Mouse (Mus musculus) thymus, adult 2 months (tissue): Measurements from ENCODE around the gene Fars2.

Experiments
- CTCF ChIP-seq: fragments of 200-500 bp; IDR thresholded peaks from 2 replicates; pipeline ENCODE4 v1.5.1; 2012; ENCODE audit warnings: mild to moderate bottlenecking, control low read depth, low read length, moderate library complexity, borderline replicate concordance; ENCODE audit not compliant: control insufficient read depth, poor library complexity, insufficient read depth; ENCODE audit errors: extremely low read depth
- POLR2A ChIP-seq: fragments of 200-500 bp; IDR thresholded peaks from 2 replicates; pipeline ENCODE4 v1.6.1; 2012; ENCODE audit warnings: mild to moderate bottlenecking, low read length, control low read depth, moderate library complexity; ENCODE audit not compliant: control insufficient read depth, poor library complexity, insufficient read depth; ENCODE audit errors: extremely low read depth

DNA sequence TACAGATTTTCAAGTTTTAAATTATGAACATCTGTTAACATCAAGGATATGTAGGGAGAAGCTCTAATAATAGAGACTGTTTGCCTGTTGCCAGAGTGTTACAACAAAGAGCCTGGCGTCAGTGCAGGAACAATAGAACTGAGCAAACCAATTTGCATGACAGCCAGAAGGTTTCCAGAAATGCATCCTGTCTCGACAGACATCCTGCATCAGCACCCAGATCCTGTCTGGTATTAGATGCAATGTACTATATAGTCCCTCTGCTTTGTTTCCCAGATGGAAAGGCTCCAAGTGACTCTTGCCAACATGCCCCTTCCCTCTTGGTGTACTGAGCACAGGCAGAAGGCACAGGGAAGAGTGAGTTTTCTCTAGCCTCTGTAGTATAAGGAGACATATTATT lies 649.6 kb downstream of the Fars2 start:
- no peak for TF ChIP-seq CTCF
- no peak for TF ChIP-seq POLR2A
